ENCODE assay signal across 8 mouse cellular contexts in genomic region chr8:83876838-83877223, GRCm38 (mm10). TPM values are rescaled to one million over a fixed set of nuclear protein-coding genes. Genes with fewer than 3 reads are reported as not detected.
DNase-seq lines count a peak whose midpoint lies in the region; ATAC-seq and TF ChIP-seq lines count a peak whose summit lies in the region.

No protein-coding gene starts in this region.

- H3K9me3 ChIP-seq in embryonic facial prominence, embryonic 13.5 days, result peaks cover under 1% of the 10 kb centered on the region; the same call in 1 of the 2 replicates
- no peaks in the 10 kb centered on the region for H3K9me3 ChIP-seq in hindbrain, embryonic 11.5 days (ENCODE audit: control insufficient read depth, low read length)
- H3K9me3 ChIP-seq in lung, embryonic 14.5 days (ENCODE audit: low read depth, low read length), result no peaks in the 10 kb centered on the region

- H3K4me2 ChIP-seq in embryonic facial prominence, embryonic 13.5 days, result peak overlapping the region; percentile 79
- no peak overlapping the region for H3K4me2 ChIP-seq in hindbrain, embryonic 11.5 days (replicated peaks; ENCODE audit: low read depth, low read length)
- peak overlapping the region; percentile 95 for H3K4me2 ChIP-seq in lung, embryonic 14.5 days

- H3K27ac ChIP-seq in embryonic facial prominence, embryonic 13.5 days, result no peak overlapping the region
- H3K27ac ChIP-seq in hindbrain, embryonic 11.5 days (ENCODE audit: low read depth, low read length), result no peak overlapping the region
- H3K27ac ChIP-seq in lung, embryonic 14.5 days (ENCODE audit: low read depth), result peak overlapping the region; percentile 71; the same call in 1 of the 2 replicates

- no peaks in the 10 kb centered on the region for H3K36me3 ChIP-seq in embryonic facial prominence, embryonic 13.5 days
- H3K36me3 ChIP-seq in hindbrain, embryonic 11.5 days (ENCODE audit: control insufficient read depth, insufficient read depth, low read length), result no peaks in the 10 kb centered on the region
- H3K36me3 ChIP-seq in lung, embryonic 14.5 days (ENCODE audit: insufficient read depth), result no peaks in the 10 kb centered on the region

- 0 out of 2 replicates have a peak overlapping the region, but pooled peaks have one; percentile 85 for H3K9ac ChIP-seq in embryonic facial prominence, embryonic 13.5 days
- H3K9ac ChIP-seq in hindbrain, embryonic 11.5 days (ENCODE audit: low read depth, low read length), result no peak overlapping the region; the same call in 1 of the 2 replicates
- peak overlapping the region; percentile 76; the same call in 1 of the 2 replicates for H3K9ac ChIP-seq in lung, embryonic 14.5 days

- peak; percentile 69 for TF ChIP-seq CTCF in lung, embryonic 14.5 days (IDR thresholded peaks at IDR 0.05; ENCODE audit: low read depth)

- H3K4me3 ChIP-seq in embryonic facial prominence, embryonic 13.5 days, result peak overlapping the region; percentile 73
- H3K4me3 ChIP-seq in hindbrain, embryonic 11.5 days (ENCODE audit: low read depth, low read length), result peak overlapping the region; percentile 70; the same call in 1 of the 2 replicates
- peak overlapping the region; percentile 72 for H3K4me3 ChIP-seq in lung, embryonic 14.5 days (ENCODE audit: low read depth, low read length)

- ATAC-seq in embryonic facial prominence, embryonic 13.5 days (ENCODE audit: insufficient number of reproducible peaks, insufficient read depth, low FRiP score, low TSS enrichment, low read depth), result no peak
- no peak for ATAC-seq in hindbrain, embryonic 11.5 days (ENCODE audit: low FRiP score)
- 0 out of 2 replicates have a peak, but pooled peaks have one; percentile 33 for ATAC-seq in lung, embryonic 14.5 days (ENCODE audit: insufficient read depth)

- 4% methylated on average over 10 of the region's 10 CpGs for WGBS in embryonic facial prominence, embryonic 13.5 days
- WGBS in hindbrain, embryonic 11.5 days, result 3% methylated on average over 10 of the region's 10 CpGs
- 6% methylated on average over 10 of the region's 10 CpGs for WGBS in lung, embryonic 14.5 days

- peaks cover 29% of the 10 kb centered on the region for H3K27me3 ChIP-seq in embryonic facial prominence, embryonic 13.5 days
- peaks cover 10% of the 10 kb centered on the region for H3K27me3 ChIP-seq in hindbrain, embryonic 11.5 days (ENCODE audit: control insufficient read depth, insufficient read depth, low read length)
- peaks cover 10% of the 10 kb centered on the region for H3K27me3 ChIP-seq in lung, embryonic 14.5 days (ENCODE audit: insufficient read depth, low read length)

- intact Hi-C loops in left cerebral cortex, postnatal 25 days (cut with DNase I), result no loop called here

- DNase-seq in left cerebral cortex, postnatal 25 days (ENCODE audit: low spot score in 2 of 2), result peak; percentile 16 to 47
- no peak for DNase-seq in left cerebral cortex, adult 8-10 months (ENCODE audit: low spot score in 2 of 2)
- peak; percentile 41 for DNase-seq in hindbrain, embryonic 11.5 days (ENCODE audit: low spot score)
- peak; percentile 72 for DNase-seq in lung, embryonic 14.5 days
- peak; percentile 36 to 45 for DNase-seq in right cerebral cortex, adult 2 months (ENCODE audit: low spot score in 2 of 2)
- DNase-seq in adrenal gland, postnatal 36 days, result no peak
- DNase-seq in adrenal gland, adult 8-10 months, result no peak

- H3K4me1 ChIP-seq in embryonic facial prominence, embryonic 13.5 days, result peaks cover 22% of the 10 kb centered on the region
- peaks cover 7% of the 10 kb centered on the region; the same call in 1 of the 2 replicates for H3K4me1 ChIP-seq in hindbrain, embryonic 11.5 days (replicated peaks; ENCODE audit: control insufficient read depth, insufficient read depth, low read length)
- H3K4me1 ChIP-seq in lung, embryonic 14.5 days (ENCODE audit: insufficient read depth), result peaks cover 4% of the 10 kb centered on the region; the same call in 1 of the 2 replicates

RNA-seq across cellular contexts. Expression of gene Adgrl1, which starts 23.1 kb away (rescaled TPM):
- 100 to 1,000 TPM; 415 to 434 TPM for total RNA-seq in left cerebral cortex, postnatal 25 days (2021)
- 100 to 1,000 TPM; 330 to 370 (median 359) TPM for total RNA-seq in left cerebral cortex, adult 8-10 months (2022)
- 30.5 and 31.6 TPM in 2 replicates for polyA plus RNA-seq in embryonic facial prominence, embryonic 13.5 days (2015; fragmentation: Nextera tagmentation; extraction: Ambion mirVana)
- polyA plus RNA-seq in hindbrain, embryonic 11.5 days (2014; fragmentation: Nextera tagmentation; extraction: Ambion mirVana), result 19.9 and 23.7 TPM in 2 replicates
- polyA plus RNA-seq in lung, embryonic 14.5 days (2014; fragmentation: Nextera tagmentation; extraction: Ambion mirVana), result 23.3 and 29.1 TPM in 2 replicates
- total RNA-seq in adrenal gland, postnatal 36 days (2021), result 10 to 100 TPM; 62.4 to 73.4 TPM
- 100 to 1,000 TPM in 3 of 4 experiments, 10 to 100 TPM in 1; 90.5 to 113 (median 105) TPM for total RNA-seq in adrenal gland, adult 8-10 months (2022)

Comparison
In these comparisons a context has a peak if more than half of its experiments do, and no peak if none do; other contexts are left out.
1. DNase-seq: peak in left cerebral cortex, postnatal 25 days (2 of 2), hindbrain, embryonic 11.5 days (single experiment), lung, embryonic 14.5 days (single experiment) and right cerebral cortex, adult 2 months (2 of 2); none in left cerebral cortex, adult 8-10 months (0 of 2), adrenal gland, postnatal 36 days (0 of 2) and adrenal gland, adult 8-10 months (single experiment).
2. Peak in every context shown above with its lines, with median percentiles within 50 percentile points of each other: H3K4me3 ChIP-seq.